Mouse (Mus musculus) ovary, adult 18-20 months (tissue): ENCODE results near the gene Dido1.

ENCODE experiments used
- DNase-seq: peaks from one replicate; pipeline ENCODE4 v3.0.0; 2022; ENCODE audit warnings: low spot score, mixed read lengths

Gene Dido1

GRCm38 (mm10) chr2:180709923-180710272 is at the start of gene Dido1, which contains the start of gene Gid8:
Gene Dido1, minus strand, starts transcription at chr2:180709999.
Gene Gid8, plus strand, starts transcription at chr2:180710117.
- peak; percentile 94 for DNase-seq

GRCm38 (mm10) chr2:180758513-180759263 is 48.9 kb upstream of the Dido1 start:
- DNase-seq = no peak

GRCm38 (mm10) chr2:180756786-180757185 is 47.0 kb upstream of the Dido1 start:
- DNase-seq = no peak

GRCm38 (mm10) chr2:180755896-180756295 is 46.1 kb upstream of the Dido1 start:
- no peak for DNase-seq

GRCm38 (mm10) chr2:180754976-180755688 is 45.3 kb upstream of the Dido1 start:
- DNase-seq = no peak

GRCm38 (mm10) chr2:180748904-180749303 is 39.1 kb upstream of the Dido1 start:
- no peak for DNase-seq

GRCm38 (mm10) chr2:180746569-180747192 is 36.9 kb upstream of the Dido1 start:
- DNase-seq = no peak

GRCm38 (mm10) chr2:180745248-180745927 is 35.6 kb upstream of the Dido1 start:
- DNase-seq = peak; percentile 57

- DNase-seq = no peak
These were observed 33.5 kb upstream of the Dido1 start for GRCm38 (mm10) chr2:180743321-180743720.

GRCm38 (mm10) chr2:180742820-180743219 is 33.0 kb upstream of the Dido1 start:
- DNase-seq = no peak

- no peak for DNase-seq
These were observed 31.6 kb upstream of the Dido1 start for GRCm38 (mm10) chr2:180741421-180741820.

GRCm38 (mm10) chr2:180740349-180740748 is 30.6 kb upstream of the Dido1 start:
- DNase-seq = no peak

GRCm38 (mm10) chr2:180737984-180738383 is 28.2 kb upstream of the Dido1 start:
- no peak for DNase-seq

- DNase-seq = no peak
These were observed 25.4 kb upstream of the Dido1 start for GRCm38 (mm10) chr2:180735232-180735631.

GRCm38 (mm10) chr2:180731984-180732383 is 22.2 kb upstream of the Dido1 start:
- DNase-seq = no peak

- no peak for DNase-seq
These were observed 21.2 kb upstream of the Dido1 start for GRCm38 (mm10) chr2:180731036-180731435.

- DNase-seq = no peak
These were observed 17.8 kb upstream of the Dido1 start for GRCm38 (mm10) chr2:180727613-180728021.

- no peak for DNase-seq
These were observed 17.1 kb upstream of the Dido1 start for GRCm38 (mm10) chr2:180726658-180727442.

GRCm38 (mm10) chr2:180725856-180726629 is 16.2 kb upstream of the Dido1 start:
- no peak for DNase-seq

GRCm38 (mm10) chr2:180725414-180725778 is 15.6 kb upstream of the Dido1 start:
- DNase-seq = no peak
